Mouse (Mus musculus) limb, embryonic 13.5 days (tissue): ENCODE measurements around the gene Bend3. TPM values are rescaled to one million over a fixed set of nuclear protein-coding genes. Genes with fewer than 3 reads are reported as not detected.

Experiments
- ATAC-seq: fragments of 200-750 bp; cut with Nextera tagmentation; 2 replicates; pipeline ENCODE4 v1.8.0; 2017; ENCODE audit warnings: low read depth, moderate number of reproducible peaks, moderate TSS enrichment; ENCODE audit not compliant: low FRiP score
- H3K27ac ChIP-seq: fragments of 300-500 bp; sonication (generic); 2 replicates; pipeline ENCODE4 v1.5.1; 2015; ENCODE audit warnings: inconsistent platforms, mild to moderate bottlenecking, moderate library complexity
- H3K27me3 ChIP-seq: fragments of 300-500 bp; sonication (generic); 2 replicates; pipeline ENCODE4 v1.6.1; 2015; ENCODE audit warnings: mild to moderate bottlenecking, inconsistent platforms
- H3K36me3 ChIP-seq: fragments of 300-500 bp; sonication (generic); 2 replicates; pipeline ENCODE4 v1.6.1; 2015; ENCODE audit warnings: inconsistent platforms, mild to moderate bottlenecking, moderate library complexity
- H3K4me1 ChIP-seq: fragments of 300-500 bp; sonication (generic); 2 replicates; pipeline ENCODE4 v1.6.1; 2015; ENCODE audit warnings: inconsistent platforms
- H3K4me2 ChIP-seq: fragments of 300-500 bp; sonication (generic); replicated peaks from 2 replicates; pipeline ENCODE4 v1.6.1; 2015; ENCODE audit warnings: inconsistent platforms, mild to moderate bottlenecking, moderate library complexity
- H3K4me3 ChIP-seq: fragments of 300-500 bp; sonication (generic); 2 replicates; pipeline ENCODE4 v1.5.1; 2015; ENCODE audit warnings: moderate library complexity, mild to moderate bottlenecking, inconsistent platforms
- H3K9ac ChIP-seq: fragments of 300-500 bp; sonication (generic); 2 replicates; pipeline ENCODE4 v1.6.1; 2015; ENCODE audit warnings: mild to moderate bottlenecking, inconsistent platforms
- H3K9me3 ChIP-seq: fragments of 300-500 bp; sonication (generic); 2 replicates; pipeline ENCODE4 v1.6.1; 2016; ENCODE audit warnings: inconsistent platforms
- WGBS: fragments of 180-500 bp; shearing (Covaris S2); methylation state at CpG from one replicate; pipeline ENCODE4 v1.1.7; 2015; 5-methylcytosine and 5-hydroxymethylcytosine counted together
- polyA plus RNA-seq: library from polyadenylated mRNA; unstranded; fragments of >200 nt; fragmentation: Nextera tagmentation; extraction: Ambion mirVana; gene quantifications from 2 replicates; pipeline ENCODE4 v1.2.1, GENCODE M21; 2015

The Bend3 gene
- polyA plus RNA-seq, 1 experiment from 2014 or later: 4.8 TPM

- 89% methylated on average over 5 of the region's 5 CpGs for WGBS
- peaks cover 45% of the 10 kb centered on the region for H3K4me1 ChIP-seq
- no peak for ATAC-seq
- no peaks in the 10 kb centered on the region; the same call in 1 of the 2 replicates for H3K36me3 ChIP-seq
- no peaks in the 10 kb centered on the region for H3K9me3 ChIP-seq
- H3K27ac ChIP-seq: no peak overlapping the region
- H3K27me3 ChIP-seq: no peaks in the 10 kb centered on the region
- no peak overlapping the region for H3K9ac ChIP-seq
- H3K4me2 ChIP-seq: no peak overlapping the region
- no peak overlapping the region for H3K4me3 ChIP-seq
These were observed 3.4 kb downstream of the Bend3 start for GRCm38 (mm10) chr10:43482021-43482420.

- Histone ChIP-seq H3K4me3 (no peak overlapping the region), H3K4me2 (peak overlapping the region; percentile 45), H3K27me3 (no peaks in the 10 kb centered on the region), H3K27ac (peak overlapping the region; percentile 52; the same call in 1 of the 2 replicates), H3K9me3 (no peaks in the 10 kb centered on the region), H3K9ac (peak overlapping the region; percentile 50; the same call in 1 of the 2 replicates), H3K36me3 (no peaks in the 10 kb centered on the region; the same call in 1 of the 2 replicates), H3K4me1 (peaks cover 50% of the 10 kb centered on the region)
- 20% methylated on average over 9 of the region's 9 CpGs for WGBS
- no peak for ATAC-seq
These were observed 4.9 kb downstream of the Bend3 start for GRCm38 (mm10) chr10:43483426-43483995.

- Histone ChIP-seq H3K4me2 (no peak overlapping the region), H3K4me1 (peaks cover 63% of the 10 kb centered on the region), H3K36me3 (no peaks in the 10 kb centered on the region; the same call in 1 of the 2 replicates), H3K9me3 (no peaks in the 10 kb centered on the region), H3K27ac (no peak overlapping the region), H3K27me3 (no peaks in the 10 kb centered on the region), H3K4me3 (no peak overlapping the region), H3K9ac (no peak overlapping the region)
- 72% methylated on average over 6 of the region's 6 CpGs for WGBS
- no peak for ATAC-seq
These were observed 7.2 kb downstream of the Bend3 start for GRCm38 (mm10) chr10:43485751-43486268.

- Histone ChIP-seq H3K4me1 (peaks cover 46% of the 10 kb centered on the region), H3K4me3 (no peak overlapping the region), H3K9me3 (no peaks in the 10 kb centered on the region), H3K27me3 (no peaks in the 10 kb centered on the region), H3K9ac (no peak overlapping the region), H3K4me2 (no peak overlapping the region), H3K27ac (no peak overlapping the region), H3K36me3 (no peaks in the 10 kb centered on the region; the same call in 1 of the 2 replicates)
- WGBS: 47% methylated on average over 3 of the region's 3 CpGs
- ATAC-seq: no peak
These were observed 8.9 kb downstream of the Bend3 start for GRCm38 (mm10) chr10:43487441-43488010.

GRCm38 (mm10) chr10:43488258-43488657, 9.6 kb downstream of the Bend3 start:
- Histone ChIP-seq H3K36me3 (peaks cover 4% of the 10 kb centered on the region; the same call in 1 of the 2 replicates), H3K27me3 (no peaks in the 10 kb centered on the region), H3K4me1 (peaks cover 39% of the 10 kb centered on the region), H3K9me3 (no peaks in the 10 kb centered on the region), H3K9ac (no peak overlapping the region), H3K4me2 (no peak overlapping the region), H3K4me3 (no peak overlapping the region), H3K27ac (no peak overlapping the region)
- 53% methylated on average over 4 of the region's 4 CpGs for WGBS
- no peak for ATAC-seq

GRCm38 (mm10) chr10:43489139-43489538, 10.5 kb downstream of the Bend3 start:
- no peak overlapping the region for H3K27ac ChIP-seq
- WGBS: 80% methylated on average over 7 of the region's 7 CpGs
- no peak overlapping the region for H3K4me2 ChIP-seq
- no peaks in the 10 kb centered on the region for H3K9me3 ChIP-seq
- H3K4me3 ChIP-seq: no peak overlapping the region
- no peak for ATAC-seq
- peaks cover 9% of the 10 kb centered on the region for H3K36me3 ChIP-seq
- peaks cover 34% of the 10 kb centered on the region for H3K4me1 ChIP-seq
- H3K27me3 ChIP-seq: no peaks in the 10 kb centered on the region
- no peak overlapping the region for H3K9ac ChIP-seq

GRCm38 (mm10) chr10:43489550-43489949, 10.9 kb downstream of the Bend3 start:
- H3K27ac ChIP-seq: no peak overlapping the region
- no peaks in the 10 kb centered on the region for H3K27me3 ChIP-seq
- no peak overlapping the region for H3K9ac ChIP-seq
- H3K4me1 ChIP-seq: peaks cover 34% of the 10 kb centered on the region
- H3K36me3 ChIP-seq: peaks cover 13% of the 10 kb centered on the region
- no peaks in the 10 kb centered on the region for H3K9me3 ChIP-seq
- no peak for ATAC-seq
- no peak overlapping the region for H3K4me2 ChIP-seq
- 31% methylated on average over 6 of the region's 6 CpGs for WGBS
- no peak overlapping the region for H3K4me3 ChIP-seq

- Histone ChIP-seq H3K27me3 (no peaks in the 10 kb centered on the region), H3K36me3 (peaks cover 18% of the 10 kb centered on the region), H3K4me2 (no peak overlapping the region), H3K9ac (0 out of 2 replicates have a peak overlapping the region, but pooled peaks have one; percentile 39), H3K4me1 (peaks cover 34% of the 10 kb centered on the region), H3K9me3 (no peaks in the 10 kb centered on the region), H3K27ac (no peak overlapping the region), H3K4me3 (no peak overlapping the region)
- ATAC-seq: no peak
- WGBS: 60% methylated on average over 8 of the region's 8 CpGs
These were observed 11.4 kb downstream of the Bend3 start for GRCm38 (mm10) chr10:43490034-43490433.

GRCm38 (mm10) chr10:43490846-43491245, 12.2 kb downstream of the Bend3 start:
- Histone ChIP-seq H3K27ac (no peak overlapping the region), H3K4me2 (no peak overlapping the region), H3K4me3 (no peak overlapping the region), H3K9ac (no peak overlapping the region), H3K36me3 (peaks cover 26% of the 10 kb centered on the region), H3K4me1 (peaks cover 34% of the 10 kb centered on the region), H3K27me3 (no peaks in the 10 kb centered on the region), H3K9me3 (no peaks in the 10 kb centered on the region)
- ATAC-seq: no peak
- WGBS: 92% methylated on average over 5 of the region's 5 CpGs

GRCm38 (mm10) chr10:43502599-43502998, 24.0 kb downstream of the Bend3 start:
- 96% methylated on average over 4 of the region's 4 CpGs for WGBS
- H3K36me3 ChIP-seq: peaks cover 85% of the 10 kb centered on the region

GRCm38 (mm10) chr10:43504291-43504690, 25.7 kb downstream of the Bend3 start:
- peaks cover 74% of the 10 kb centered on the region for H3K36me3 ChIP-seq
- no peak overlapping the region for H3K4me3 ChIP-seq
- H3K9me3 ChIP-seq: no peaks in the 10 kb centered on the region
- H3K27ac ChIP-seq: no peak overlapping the region
- no peaks in the 10 kb centered on the region for H3K27me3 ChIP-seq
- no peak overlapping the region for H3K9ac ChIP-seq
- 94% methylated on average over 1 of the region's 1 CpGs for WGBS
- ATAC-seq: no peak
- no peak overlapping the region for H3K4me2 ChIP-seq
- no peaks in the 10 kb centered on the region for H3K4me1 ChIP-seq

More at GRCm38 (mm10) chr10:43502599-43502998, 24.0 kb downstream of the Bend3 start:
- Histone ChIP-seq H3K27me3 (no peaks in the 10 kb centered on the region), H3K9ac (no peak overlapping the region), H3K4me3 (no peak overlapping the region), H3K9me3 (no peaks in the 10 kb centered on the region), H3K4me2 (no peak overlapping the region), H3K27ac (no peak overlapping the region), H3K4me1 (no peaks in the 10 kb centered on the region)
- ATAC-seq: no peak

- H3K27ac ChIP-seq: no peak overlapping the region
- ATAC-seq: no peak
- H3K9me3 ChIP-seq: no peaks in the 10 kb centered on the region
- whole genome bisulfite sequencing: 82% methylated on average over 4 of the region's 4 CpGs
- no peaks in the 10 kb centered on the region for H3K4me1 ChIP-seq
- no peak overlapping the region for H3K9ac ChIP-seq
- no peaks in the 10 kb centered on the region for H3K27me3 ChIP-seq
- no peak overlapping the region for H3K4me2 ChIP-seq
- H3K4me3 ChIP-seq: no peak overlapping the region
- peaks cover 74% of the 10 kb centered on the region for H3K36me3 ChIP-seq
These were observed 28.4 kb downstream of the Bend3 start for GRCm38 (mm10) chr10:43507051-43507450.
